Mouse (Mus musculus) embryonic fibroblast, embryonic 13.5 days (primary cell): ENCODE measurements around the gene Ppp1r18. TPM values are rescaled to one million over a fixed set of nuclear protein-coding genes. Genes with fewer than 3 reads are reported as not detected.

Experiments
- H3K27ac ChIP-seq: 2 replicates; pipeline ENCODE4 v1.5.1; 2012; ENCODE audit warnings: low read length, control low read depth, inconsistent platforms; ENCODE audit not compliant: insufficient read depth
- H3K4me1 ChIP-seq: 2 replicates; pipeline ENCODE4 v1.6.1; 2011; ENCODE audit warnings: low read length; ENCODE audit not compliant: control insufficient read depth, insufficient read depth
- H3K4me3 ChIP-seq: 2 replicates; pipeline ENCODE4 v1.5.1; 2011; ENCODE audit warnings: mild to moderate bottlenecking, control low read depth, low read length; ENCODE audit not compliant: insufficient read depth
- CTCF ChIP-seq: IDR thresholded peaks from 2 replicates; pipeline ENCODE4 v1.5.1; 2011; ENCODE audit warnings: mild to moderate bottlenecking, control low read depth, low read length, moderate library complexity, borderline replicate concordance; ENCODE audit not compliant: insufficient read depth
- POLR2A ChIP-seq: IDR thresholded peaks from 2 replicates; pipeline ENCODE4 v1.6.1; 2011; ENCODE audit warnings: low read depth, mild to moderate bottlenecking, control low read depth, low read length, moderate library complexity
- polyA plus RNA-seq: library from polyadenylated mRNA; stranded (reverse); fragments of >200 nt; gene quantifications from 2 replicates; pipeline ENCODE4 v1.2.4, GENCODE M21; 2011; ENCODE audit warnings: low read depth; ENCODE audit not compliant: missing spikeins, insufficient read length

Gene Ppp1r18
- polyA plus RNA-seq, 1 experiment, result 92.1 TPM

DNA sequence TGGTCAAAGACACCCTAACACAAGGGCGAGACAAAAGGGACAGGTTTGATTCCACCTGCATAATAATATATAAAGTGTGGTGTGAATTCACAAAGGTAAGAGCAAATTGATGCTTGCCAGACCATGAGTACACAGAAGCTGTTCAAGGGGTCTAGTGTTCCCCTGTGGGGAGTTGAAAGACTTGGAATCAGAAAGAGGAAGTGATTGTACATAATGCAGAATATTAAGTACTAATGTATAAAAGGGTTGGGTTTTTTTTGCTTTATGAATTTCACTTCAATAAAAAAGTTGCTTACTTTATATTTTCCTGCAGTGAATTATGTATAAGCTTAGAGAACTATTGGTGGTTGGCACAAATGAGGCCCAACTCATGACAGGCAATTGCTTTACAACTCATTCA, 6.0 kb upstream of the Ppp1r18 start:
- H3K27ac ChIP-seq, result no peak overlapping the region
- TF ChIP-seq POLR2A, result no peak
- no peak for TF ChIP-seq CTCF
- H3K4me1 ChIP-seq, result peaks cover 5% of the 10 kb centered on the region
- no peak overlapping the region for H3K4me3 ChIP-seq

DNA sequence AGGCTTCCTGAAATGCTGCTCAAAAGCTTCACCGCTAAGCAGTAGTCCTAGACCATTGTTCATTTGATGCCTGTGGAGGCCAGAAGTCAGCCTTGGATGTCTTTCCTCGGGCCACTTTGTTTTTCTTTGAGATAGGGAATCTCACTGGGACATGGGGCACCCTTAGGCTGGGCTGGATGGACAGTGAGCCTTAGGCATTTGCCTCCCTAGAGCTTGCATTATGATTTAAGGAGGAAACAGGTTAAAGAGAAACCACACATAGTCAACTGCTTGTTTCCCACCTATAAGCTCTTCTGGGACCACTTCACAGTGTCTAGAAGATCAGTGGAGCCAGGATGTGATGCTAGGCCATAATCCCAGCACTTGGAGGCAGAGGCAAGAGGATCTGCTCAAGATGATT, 5.6 kb upstream of the Ppp1r18 start:
- TF ChIP-seq CTCF (no peak), POLR2A (no peak)
- Histone ChIP-seq H3K4me3 (no peak overlapping the region), H3K4me1 (peaks cover 9% of the 10 kb centered on the region), H3K27ac (no peak overlapping the region)

DNA sequence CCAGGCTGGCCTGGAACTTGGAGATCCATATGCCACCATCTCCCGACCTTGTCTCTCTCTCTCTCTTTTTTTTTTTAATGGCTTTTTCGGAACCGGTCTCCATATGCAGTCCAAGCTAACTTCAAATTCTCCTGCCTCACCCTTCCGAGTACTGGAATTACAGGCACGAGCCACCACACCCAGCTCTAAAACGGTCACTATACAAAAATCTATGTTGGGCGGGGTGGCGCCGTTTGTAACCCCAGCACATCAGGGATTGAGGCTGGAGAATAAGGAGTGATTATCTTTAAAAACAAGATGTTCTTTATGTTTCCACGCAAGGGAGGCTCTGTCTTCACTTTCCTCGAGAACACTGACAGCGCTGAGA, 4.6 kb upstream of the Ppp1r18 start:
- Histone ChIP-seq H3K4me3 (0 out of 2 replicates have a peak overlapping the region, but pooled peaks have one; percentile 70), H3K4me1 (peaks cover 12% of the 10 kb centered on the region), H3K27ac (peak overlapping the region; percentile 77)
- TF ChIP-seq POLR2A, result no peak; the same call in 1 of the 2 replicates
- TF ChIP-seq CTCF, result no peak

DNA sequence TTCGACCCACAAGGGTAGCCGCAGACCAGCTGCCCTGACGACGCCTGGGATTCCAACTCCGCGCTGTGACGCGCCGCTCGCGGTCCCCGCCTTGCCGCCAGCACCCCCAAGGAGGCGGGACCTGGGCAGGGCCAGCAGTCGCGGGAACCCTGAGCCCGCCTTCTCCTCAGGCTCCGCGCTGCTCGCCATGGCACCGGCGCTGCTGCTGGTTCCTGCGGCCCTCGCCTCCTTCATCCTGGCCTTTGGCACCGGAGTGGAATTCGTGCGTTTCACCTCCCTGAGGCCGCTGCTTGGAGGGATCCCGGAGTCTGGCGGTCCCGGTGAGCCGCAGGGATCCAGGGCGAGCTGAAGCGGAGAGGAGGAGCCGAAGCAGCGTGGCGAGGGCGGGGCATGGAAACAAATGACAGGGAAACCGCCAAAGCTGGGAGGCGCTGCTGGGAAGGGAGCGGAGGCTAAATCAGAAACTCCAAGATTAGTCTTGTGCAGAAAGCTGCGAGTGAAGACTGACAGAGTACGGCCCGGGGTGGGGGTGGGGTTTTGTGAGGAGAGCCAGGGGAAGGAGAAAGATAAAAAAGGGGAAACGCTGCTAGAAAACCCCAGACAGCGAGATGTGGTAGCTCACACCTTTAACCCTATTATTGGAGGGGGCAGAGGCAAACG, 4.1 kb upstream of the Ppp1r18 start, which contains the start of gene Nrm:
Gene Nrm (plus strand): TSS at position 121 of the 660 bp plus-strand sequence.
- peak within 1 kb of the TSS; percentile 81 for H3K27ac ChIP-seq
- H3K4me3 ChIP-seq, result peak within 1 kb of the TSS; percentile 70
- TF ChIP-seq POLR2A, result peak; percentile 76
- no peak; the same call in 1 of the 2 replicates for TF ChIP-seq CTCF
- H3K4me1 ChIP-seq, result peaks cover 12% of the 10 kb centered on the region

DNA sequence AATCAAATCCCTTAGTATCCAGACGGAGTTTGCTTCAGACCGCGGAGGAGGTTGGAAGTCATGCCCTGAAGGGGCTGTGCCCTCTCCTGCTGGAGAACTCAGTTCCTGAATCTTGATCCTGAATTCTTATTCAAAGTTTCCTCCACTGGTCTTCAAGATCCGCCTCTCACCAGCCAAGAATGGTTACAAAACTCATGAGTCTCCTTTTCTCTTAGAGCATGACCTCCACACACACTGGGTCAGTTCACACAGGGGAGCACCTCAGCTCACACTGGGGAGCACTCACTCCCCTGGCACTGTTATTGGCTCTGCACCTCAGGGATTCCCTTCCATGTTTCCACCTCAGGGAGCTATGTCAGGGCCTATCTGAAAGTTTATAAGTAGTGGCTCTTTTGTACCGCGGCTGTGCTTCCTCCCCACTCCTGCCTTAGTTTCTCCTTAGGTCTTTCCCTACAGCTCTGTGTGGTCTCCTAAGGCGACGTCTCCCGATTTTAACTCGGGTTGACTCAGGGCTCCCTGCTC, 500 bp upstream of the Ppp1r18 start:
- TF ChIP-seq POLR2A, result peak; percentile 46; the same call in 1 of the 2 replicates
- TF ChIP-seq CTCF, result no peak
- H3K4me3 ChIP-seq, result peak overlapping the region; percentile 95

DNA sequence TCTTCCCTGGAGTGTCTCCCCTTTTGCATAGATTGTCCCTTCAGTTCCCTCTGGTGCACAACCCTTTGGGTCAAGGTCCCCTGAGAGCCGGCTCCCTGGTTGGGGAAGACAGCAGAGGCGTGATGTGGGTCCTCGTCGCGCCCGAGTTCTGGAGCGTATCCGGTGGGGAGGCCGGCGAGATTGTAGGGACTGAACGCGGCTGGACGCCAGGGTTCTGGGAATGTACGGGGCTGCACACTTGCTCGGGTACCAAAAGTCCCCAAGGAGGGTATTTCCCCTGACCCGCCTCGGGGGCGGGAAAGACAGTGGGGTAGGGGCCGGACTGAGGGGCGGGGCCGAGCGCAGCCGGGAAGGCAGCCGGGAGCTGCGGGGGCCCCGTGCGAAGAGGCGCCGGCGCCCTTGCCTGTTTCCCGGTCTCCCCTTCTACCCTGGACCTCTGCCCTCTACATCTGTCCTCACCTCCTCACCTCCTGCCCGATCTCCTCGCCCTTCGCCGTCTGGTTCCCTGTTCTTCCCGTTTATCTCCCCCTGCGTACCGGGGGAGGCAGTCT, 963 bp downstream of the Ppp1r18 start:
- peaks cover 9% of the 10 kb centered on the region for H3K4me1 ChIP-seq
- peak overlapping the region; percentile 95 for H3K4me3 ChIP-seq
- H3K27ac ChIP-seq, result peak overlapping the region; percentile 99
- TF ChIP-seq POLR2A (peak; percentile 77), CTCF (no peak)

More for the DNA sequence above, 500 bp upstream of the Ppp1r18 start:
- Histone ChIP-seq H3K27ac (peak overlapping the region; percentile 99), H3K4me1 (peaks cover 12% of the 10 kb centered on the region)

DNA sequence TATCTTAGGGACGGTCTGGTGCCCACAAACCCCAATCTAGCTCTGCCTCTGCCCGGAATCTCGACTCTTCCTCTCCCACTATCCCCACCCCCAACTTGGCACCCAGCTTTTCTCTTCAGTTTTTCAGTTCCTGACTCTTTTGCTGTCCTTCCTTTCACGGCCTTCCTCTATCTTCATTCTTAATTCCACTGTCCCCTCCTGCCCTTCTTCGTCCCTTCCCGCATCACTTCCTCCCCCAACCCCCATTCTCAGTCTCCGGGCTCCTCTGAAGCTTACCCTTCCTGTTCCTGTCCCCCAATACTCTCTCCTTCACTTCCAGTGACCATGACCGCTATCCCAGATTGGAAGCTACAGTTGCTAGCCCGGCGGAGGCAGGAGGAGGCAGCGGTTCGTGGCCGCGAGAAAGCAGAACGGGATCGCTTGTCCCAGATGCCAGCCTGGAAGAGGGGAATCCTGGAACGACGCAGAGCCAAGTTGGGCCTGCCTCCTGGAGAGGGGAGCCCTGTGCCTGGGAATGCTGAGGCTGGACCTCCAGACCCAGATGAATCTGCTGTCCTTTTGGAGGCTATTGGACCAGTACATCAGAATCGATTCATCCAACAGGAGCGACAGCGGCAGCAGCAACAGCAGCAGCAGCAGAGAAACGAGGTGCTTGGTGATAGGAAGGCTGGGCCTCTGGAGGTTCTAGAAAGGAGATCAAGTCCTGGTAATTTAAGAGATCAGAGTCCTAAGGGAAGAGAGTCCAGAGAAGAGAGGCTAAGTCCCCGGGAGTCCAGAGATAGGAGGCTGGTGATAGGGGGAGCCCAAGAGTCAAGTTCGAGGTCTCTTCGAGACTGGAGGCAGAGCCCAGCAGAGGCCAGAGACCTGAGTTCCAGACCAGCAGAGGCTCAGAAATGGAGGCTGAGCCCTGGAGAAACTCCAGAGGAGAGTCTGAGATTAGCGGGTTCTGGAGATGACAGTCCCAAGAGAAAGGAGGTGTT, 1.8 kb downstream of the Ppp1r18 start:
- peaks cover 7% of the 10 kb centered on the region; the same call in 1 of the 2 replicates for H3K4me1 ChIP-seq

DNA sequence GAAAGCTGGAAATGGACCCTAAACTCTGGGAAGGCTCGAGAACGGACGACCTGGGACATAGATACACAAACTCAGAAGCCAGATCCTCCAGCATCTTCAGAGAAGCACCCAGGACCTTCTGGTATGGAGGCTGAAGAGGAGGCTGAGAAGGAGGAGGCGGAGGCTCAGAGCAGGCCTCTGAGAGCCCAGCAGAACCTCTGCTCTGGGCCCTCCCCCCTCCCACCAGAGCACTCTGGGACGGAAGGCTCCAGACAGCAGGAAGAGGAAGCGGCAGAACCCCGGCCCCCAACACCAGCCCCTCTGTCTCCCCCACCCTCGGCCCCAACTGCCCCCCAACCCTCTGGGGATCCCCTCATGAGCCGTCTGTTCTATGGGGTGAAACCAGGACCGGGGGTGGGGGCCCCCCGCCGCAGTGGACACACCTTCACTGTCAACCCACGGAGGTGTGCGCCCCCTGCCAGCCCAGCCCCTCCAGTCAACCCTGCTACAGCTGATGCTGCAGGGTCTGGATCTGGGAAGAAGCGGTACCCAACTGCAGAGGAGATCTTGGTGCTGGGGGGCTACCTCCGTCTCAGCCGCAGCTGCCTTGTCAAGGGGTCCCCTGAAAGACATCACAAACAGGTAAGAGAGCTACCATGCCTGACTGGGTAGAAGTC, 2.9 kb downstream of the Ppp1r18 start:
- TF ChIP-seq CTCF, result no peak
- TF ChIP-seq POLR2A, result peak; percentile 65
- H3K4me1 ChIP-seq, result peaks cover 11% of the 10 kb centered on the region
- H3K27ac ChIP-seq, result peak overlapping the region; percentile 99
- peak overlapping the region; percentile 95 for H3K4me3 ChIP-seq

More for the DNA sequence above, 1.8 kb downstream of the Ppp1r18 start:
- TF ChIP-seq POLR2A (0 out of 2 replicates have a peak, but pooled peaks have one; percentile 11), CTCF (no peak)
- Histone ChIP-seq H3K4me3 (peak overlapping the region; percentile 95), H3K27ac (peak overlapping the region; percentile 99)

DNA sequence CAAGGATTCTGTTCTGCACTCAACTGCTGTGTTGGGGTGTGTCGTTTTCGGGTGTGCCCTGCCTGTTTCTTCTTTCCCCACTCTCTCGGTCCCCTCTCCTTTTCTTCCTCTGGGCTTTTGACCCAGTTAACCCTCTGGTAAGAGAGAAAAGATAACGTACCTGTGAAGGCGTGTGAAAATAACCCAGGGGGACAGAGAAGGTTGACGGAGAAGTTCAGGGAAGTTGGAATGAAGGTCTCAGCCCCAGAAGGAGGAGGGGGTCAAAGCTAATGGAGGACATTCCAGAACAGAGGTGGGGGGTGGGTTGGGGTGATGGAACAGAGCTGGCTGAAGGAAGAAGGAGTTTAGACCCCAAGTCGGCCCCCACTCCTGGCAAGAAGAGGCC, 3.6 kb downstream of the Ppp1r18 start:
- H3K4me3 ChIP-seq, result peak overlapping the region; percentile 95
- peaks cover 16% of the 10 kb centered on the region for H3K4me1 ChIP-seq

More for the DNA sequence above, 3.6 kb downstream of the Ppp1r18 start:
- H3K27ac ChIP-seq, result peak overlapping the region; percentile 97
- TF ChIP-seq CTCF (no peak), POLR2A (peak; percentile 37; the same call in 1 of the 2 replicates)
